Mouse (Mus musculus): Measurements from ENCODE around the gene Impg2. TPM values are rescaled to one million over a fixed set of nuclear protein-coding genes. Genes with fewer than 3 reads are reported as not detected.
A peak's percentile ranks its signal among the peaks of the same experiment; 100 is the strongest.

Gene Impg2
- 0.05 and 0.06 TPM in 2 replicates for polyA plus RNA-seq (2015; fragmentation: Nextera tagmentation; extraction: Ambion mirVana)

DNA sequence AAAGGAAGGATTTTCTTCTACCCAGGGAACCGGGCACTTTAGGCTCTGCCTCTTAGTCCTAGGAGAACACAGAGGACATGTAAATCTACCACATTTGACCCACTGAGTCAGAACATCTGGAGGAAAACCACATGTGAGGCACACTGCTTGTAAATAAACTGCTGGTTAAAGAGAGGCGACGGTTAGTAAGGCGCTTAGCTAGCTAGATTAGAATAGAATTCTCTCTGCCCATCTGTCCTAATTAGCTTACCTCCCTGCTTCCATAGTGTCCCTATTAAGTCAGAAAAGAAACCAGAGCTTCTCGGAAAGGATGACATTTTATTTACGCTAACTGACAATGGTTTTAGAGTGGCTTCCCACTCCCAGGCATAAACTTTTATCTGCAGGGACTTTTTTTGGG, at the start of gene Impg2:
TSS of gene Impg2 (plus strand) at position 263 of the 400 bp plus-strand sequence.
- ATAC-seq: no peak
- Histone ChIP-seq H3K4me1 (ENCODE audit: control insufficient read depth, insufficient read depth, low read length) (no peaks in the 10 kb centered on the region), H3K4me3 (ENCODE audit: low read length) (no peak within 1 kb of the TSS), H3K36me3 (ENCODE audit: control insufficient read depth, insufficient read depth, low read length) (no peaks in the 10 kb centered on the region), H3K4me2 (ENCODE audit: low read depth, low read length) (no peak within 1 kb of the TSS), H3K9ac (ENCODE audit: low read depth, low read length) (no peak within 1 kb of the TSS), H3K9me3 (ENCODE audit: control insufficient read depth, low read length) (no peaks in the 10 kb centered on the region), H3K27me3 (replicated peaks; ENCODE audit: control insufficient read depth, insufficient read depth, low read length) (no peaks in the 10 kb centered on the region), H3K27ac (ENCODE audit: low read length) (no peak within 1 kb of the TSS)
- WGBS: 48% methylated on average over 6 of the region's 6 CpGs

DNA sequence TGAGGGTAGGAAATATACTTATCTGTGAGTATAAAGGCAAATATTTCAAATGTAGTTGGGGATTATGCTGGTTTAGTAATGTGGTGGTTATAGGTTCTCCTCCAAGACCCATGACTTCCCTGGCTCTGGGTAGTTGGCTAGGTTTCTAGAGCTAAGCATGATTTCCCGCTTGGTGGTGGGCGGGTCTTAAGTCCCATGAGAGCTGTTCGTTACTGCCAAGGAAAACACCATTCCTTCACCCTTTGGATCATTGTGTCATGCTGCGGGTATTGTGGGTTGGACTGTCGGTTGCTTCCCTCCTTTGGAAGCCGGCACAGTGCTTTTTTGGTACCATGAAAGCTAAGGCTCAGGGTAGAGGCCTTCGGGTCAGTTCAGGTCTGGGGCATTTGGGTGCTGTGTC, 40.6 kb upstream of the Impg2 start:
- ATAC-seq: no peak
- Histone ChIP-seq H3K4me2 (ENCODE audit: low read depth, low read length) (no peak overlapping the region), H3K36me3 (ENCODE audit: control insufficient read depth, insufficient read depth, low read length) (no peaks in the 10 kb centered on the region), H3K4me3 (ENCODE audit: low read length) (no peak overlapping the region), H3K4me1 (ENCODE audit: control insufficient read depth, insufficient read depth, low read length) (no peaks in the 10 kb centered on the region), H3K27ac (ENCODE audit: low read length) (no peak overlapping the region), H3K9me3 (ENCODE audit: control insufficient read depth, low read length) (no peaks in the 10 kb centered on the region), H3K9ac (ENCODE audit: low read depth, low read length) (no peak overlapping the region), H3K27me3 (replicated peaks; ENCODE audit: control insufficient read depth, insufficient read depth, low read length) (no peaks in the 10 kb centered on the region)
- 91% methylated on average over 7 of the region's 7 CpGs for WGBS

- no peak for ATAC-seq
- no peak overlapping the region for H3K4me3 ChIP-seq (ENCODE audit: low read length)
- no peak overlapping the region for H3K27ac ChIP-seq (ENCODE audit: low read length)
- no peaks in the 10 kb centered on the region for H3K36me3 ChIP-seq (ENCODE audit: control insufficient read depth, insufficient read depth, low read length)
- no peaks in the 10 kb centered on the region for H3K4me1 ChIP-seq (ENCODE audit: control insufficient read depth, insufficient read depth, low read length)
- no peaks in the 10 kb centered on the region for H3K9me3 ChIP-seq (ENCODE audit: control insufficient read depth, low read length)
- H3K4me2 ChIP-seq (ENCODE audit: low read depth, low read length): no peak overlapping the region
- no peaks in the 10 kb centered on the region for H3K27me3 ChIP-seq (replicated peaks; ENCODE audit: control insufficient read depth, insufficient read depth, low read length)
- no peak overlapping the region for H3K9ac ChIP-seq (ENCODE audit: low read depth, low read length)
These were observed 33.9 kb upstream of the Impg2 start for GRCm38 (mm10) chr16:56170247-56170646.

DNA sequence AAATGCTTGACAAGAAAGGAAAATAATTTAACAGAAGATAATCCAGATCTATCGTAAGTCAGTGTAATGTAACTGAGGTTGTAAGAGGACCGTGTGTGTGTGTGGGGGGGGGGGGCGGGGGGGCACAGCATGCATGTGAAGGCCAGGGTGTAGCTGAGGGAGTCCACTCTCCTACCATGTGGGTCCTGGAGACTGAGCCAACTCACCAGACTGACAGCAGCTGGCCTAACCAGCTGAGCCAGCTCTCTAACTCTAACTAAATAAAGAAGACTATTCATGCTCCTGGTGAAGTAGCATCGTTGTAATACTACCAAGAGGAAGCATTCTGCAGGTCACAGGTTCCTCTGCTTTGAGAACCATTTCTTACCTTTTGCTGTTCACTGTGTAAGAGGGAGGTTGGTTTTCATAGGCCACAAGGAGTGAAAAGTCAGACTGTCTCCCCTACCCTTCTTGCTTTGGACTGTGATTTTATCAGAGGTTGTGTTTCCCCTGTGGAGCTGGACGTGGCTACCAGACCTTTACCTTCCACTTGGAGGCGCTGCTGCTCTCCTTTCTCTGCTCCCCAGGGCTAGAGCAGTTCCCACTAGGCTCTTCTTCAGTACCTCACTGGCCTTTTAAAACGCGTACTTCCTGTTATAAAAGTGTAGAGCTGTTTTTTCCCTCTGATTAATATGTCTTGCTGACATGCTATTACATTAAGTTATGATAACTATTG, 28.1 kb upstream of the Impg2 start:
- no peaks in the 10 kb centered on the region for H3K4me1 ChIP-seq (ENCODE audit: control insufficient read depth, insufficient read depth, low read length)
- no peak overlapping the region for H3K4me2 ChIP-seq (ENCODE audit: low read depth, low read length)
- WGBS: 69% methylated on average over 8 of the region's 8 CpGs
- no peak overlapping the region for H3K9ac ChIP-seq (ENCODE audit: low read depth, low read length)
- H3K9me3 ChIP-seq (ENCODE audit: control insufficient read depth, low read length): no peaks in the 10 kb centered on the region
- no peak for ATAC-seq
- H3K4me3 ChIP-seq (ENCODE audit: low read length): no peak overlapping the region
- H3K27ac ChIP-seq (ENCODE audit: low read length): no peak overlapping the region
- H3K36me3 ChIP-seq (ENCODE audit: control insufficient read depth, insufficient read depth, low read length): peaks cover 3% of the 10 kb centered on the region; the same call in 1 of the 2 replicates
- H3K27me3 ChIP-seq (replicated peaks; ENCODE audit: control insufficient read depth, insufficient read depth, low read length): no peaks in the 10 kb centered on the region

- ATAC-seq: no peak
- no peaks in the 10 kb centered on the region for H3K4me1 ChIP-seq (ENCODE audit: control insufficient read depth, insufficient read depth, low read length)
- H3K27me3 ChIP-seq (replicated peaks; ENCODE audit: control insufficient read depth, insufficient read depth, low read length): no peaks in the 10 kb centered on the region
- no peak overlapping the region for H3K4me2 ChIP-seq (ENCODE audit: low read depth, low read length)
- H3K9me3 ChIP-seq (ENCODE audit: control insufficient read depth, low read length): no peaks in the 10 kb centered on the region
- no peak overlapping the region for H3K4me3 ChIP-seq (ENCODE audit: low read length)
- peaks cover 7% of the 10 kb centered on the region for H3K36me3 ChIP-seq (ENCODE audit: control insufficient read depth, insufficient read depth, low read length)
- WGBS: 83% methylated on average over 4 of the region's 4 CpGs
- H3K9ac ChIP-seq (ENCODE audit: low read depth, low read length): no peak overlapping the region
- no peak overlapping the region for H3K27ac ChIP-seq (ENCODE audit: low read length)
These were observed 17.2 kb upstream of the Impg2 start for GRCm38 (mm10) chr16:56186863-56187262.

DNA sequence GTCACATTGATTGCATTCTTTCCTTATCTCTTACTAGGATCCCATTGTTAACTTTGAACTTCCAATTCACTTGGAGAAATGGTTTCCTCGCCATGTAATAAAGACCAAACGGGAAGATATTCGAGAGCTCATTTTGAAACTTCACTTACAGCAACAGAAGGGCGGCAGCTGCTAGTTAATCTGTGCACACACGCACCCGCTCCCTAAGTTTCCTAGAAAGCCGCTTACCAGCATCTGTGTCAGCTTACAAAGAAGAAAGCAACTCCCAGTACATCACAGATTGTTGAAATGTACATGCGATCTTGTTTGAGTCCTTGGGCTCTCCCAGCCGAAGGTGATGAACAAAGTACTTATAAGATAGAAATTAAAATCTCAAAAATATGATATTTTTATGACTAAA, 15.9 kb upstream of the Impg2 start:
- WGBS: 92% methylated on average over 9 of the region's 9 CpGs
- ATAC-seq: no peak
- Histone ChIP-seq H3K36me3 (ENCODE audit: control insufficient read depth, insufficient read depth, low read length) (peaks cover 7% of the 10 kb centered on the region), H3K27me3 (replicated peaks; ENCODE audit: control insufficient read depth, insufficient read depth, low read length) (no peaks in the 10 kb centered on the region), H3K27ac (ENCODE audit: low read length) (no peak overlapping the region), H3K9ac (ENCODE audit: low read depth, low read length) (no peak overlapping the region), H3K9me3 (ENCODE audit: control insufficient read depth, low read length) (no peaks in the 10 kb centered on the region), H3K4me2 (ENCODE audit: low read depth, low read length) (no peak overlapping the region), H3K4me1 (ENCODE audit: control insufficient read depth, insufficient read depth, low read length) (no peaks in the 10 kb centered on the region), H3K4me3 (ENCODE audit: low read length) (no peak overlapping the region)

DNA sequence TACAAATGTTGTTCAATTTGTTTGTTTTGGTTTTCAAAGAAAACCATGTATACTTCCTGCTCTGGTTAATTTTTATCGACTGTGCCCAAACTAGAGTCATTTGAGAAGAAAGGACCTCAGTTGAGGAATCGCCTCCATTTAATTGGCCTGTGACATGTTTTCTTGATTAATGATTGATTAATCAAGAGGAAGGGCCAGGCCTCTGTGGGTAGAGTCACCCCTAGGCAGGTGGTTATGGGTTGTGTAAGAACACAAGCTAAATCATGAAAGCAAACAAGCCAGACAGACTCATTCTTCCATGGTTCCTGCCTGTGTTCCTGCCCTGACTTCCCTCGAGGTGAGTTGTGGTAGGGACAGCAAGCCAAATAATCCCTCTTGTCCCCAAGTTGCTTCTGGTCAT, 8.6 kb downstream of the Impg2 start:
- Histone ChIP-seq H3K9ac (ENCODE audit: low read depth, low read length) (no peak overlapping the region), H3K4me3 (ENCODE audit: low read length) (no peak overlapping the region), H3K4me2 (ENCODE audit: low read depth, low read length) (no peak overlapping the region), H3K4me1 (ENCODE audit: control insufficient read depth, insufficient read depth, low read length) (no peaks in the 10 kb centered on the region), H3K27me3 (replicated peaks; ENCODE audit: control insufficient read depth, insufficient read depth, low read length) (no peaks in the 10 kb centered on the region), H3K9me3 (ENCODE audit: control insufficient read depth, low read length) (no peaks in the 10 kb centered on the region), H3K27ac (ENCODE audit: low read length) (no peak overlapping the region), H3K36me3 (ENCODE audit: control insufficient read depth, insufficient read depth, low read length) (no peaks in the 10 kb centered on the region)
- WGBS: 63% methylated on average over 3 of the region's 3 CpGs
- no peak for ATAC-seq

DNA sequence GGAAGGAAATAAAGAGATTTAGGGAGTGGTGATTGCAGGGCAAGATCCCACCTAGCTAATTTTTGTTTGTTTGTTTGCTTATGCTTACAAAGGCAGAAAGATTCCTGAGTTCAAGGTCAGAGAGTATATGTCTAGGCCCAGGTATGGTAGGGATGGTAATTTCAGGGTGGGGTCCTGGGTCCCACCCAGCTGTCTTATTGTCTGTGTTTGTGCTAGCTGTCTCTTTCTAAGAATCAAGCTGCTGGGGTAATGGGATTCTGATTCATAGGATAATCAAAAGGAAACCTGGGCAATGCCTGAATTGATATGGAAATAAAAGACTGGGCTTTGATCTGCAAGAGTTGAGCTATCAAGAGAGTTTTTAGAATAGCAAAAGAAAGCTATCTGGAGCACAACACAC, 23.6 kb downstream of the Impg2 start:
- Histone ChIP-seq H3K4me3 (ENCODE audit: low read length) (no peak overlapping the region), H3K36me3 (ENCODE audit: control insufficient read depth, insufficient read depth, low read length) (no peaks in the 10 kb centered on the region), H3K9me3 (ENCODE audit: control insufficient read depth, low read length) (no peaks in the 10 kb centered on the region), H3K27me3 (replicated peaks; ENCODE audit: control insufficient read depth, insufficient read depth, low read length) (no peaks in the 10 kb centered on the region), H3K9ac (ENCODE audit: low read depth, low read length) (no peak overlapping the region), H3K4me2 (ENCODE audit: low read depth, low read length) (no peak overlapping the region), H3K27ac (ENCODE audit: low read length) (no peak overlapping the region), H3K4me1 (ENCODE audit: control insufficient read depth, insufficient read depth, low read length) (no peaks in the 10 kb centered on the region)
- no peak for ATAC-seq

GRCm38 (mm10) chr16:56229455-56229854, 25.3 kb downstream of the Impg2 start:
- H3K27ac ChIP-seq (ENCODE audit: low read length): no peak overlapping the region
- no peak overlapping the region for H3K4me3 ChIP-seq (ENCODE audit: low read length)
- H3K9ac ChIP-seq (ENCODE audit: low read depth, low read length): no peak overlapping the region
- H3K36me3 ChIP-seq (ENCODE audit: control insufficient read depth, insufficient read depth, low read length): no peaks in the 10 kb centered on the region
- no peaks in the 10 kb centered on the region for H3K9me3 ChIP-seq (ENCODE audit: control insufficient read depth, low read length)
- no peak overlapping the region for H3K4me2 ChIP-seq (ENCODE audit: low read depth, low read length)
- H3K27me3 ChIP-seq (replicated peaks; ENCODE audit: control insufficient read depth, insufficient read depth, low read length): no peaks in the 10 kb centered on the region
- H3K4me1 ChIP-seq (ENCODE audit: control insufficient read depth, insufficient read depth, low read length): no peaks in the 10 kb centered on the region
- WGBS: 35% methylated on average over 2 of the region's 2 CpGs
- ATAC-seq: peak; percentile 33

- Histone ChIP-seq H3K4me2 (ENCODE audit: low read depth, low read length) (no peak overlapping the region), H3K27me3 (replicated peaks; ENCODE audit: control insufficient read depth, insufficient read depth, low read length) (no peaks in the 10 kb centered on the region), H3K9me3 (ENCODE audit: control insufficient read depth, low read length) (no peaks in the 10 kb centered on the region), H3K9ac (ENCODE audit: low read depth, low read length) (no peak overlapping the region), H3K36me3 (ENCODE audit: control insufficient read depth, insufficient read depth, low read length) (no peaks in the 10 kb centered on the region), H3K27ac (ENCODE audit: low read length) (no peak overlapping the region), H3K4me3 (ENCODE audit: low read length) (no peak overlapping the region), H3K4me1 (ENCODE audit: control insufficient read depth, insufficient read depth, low read length) (no peaks in the 10 kb centered on the region)
- 47% methylated on average over 10 of the region's 10 CpGs for WGBS
- no peak for ATAC-seq
These were observed 27.2 kb downstream of the Impg2 start for GRCm38 (mm10) chr16:56231300-56231699.

Data from intestine, embryonic 16.5 days (tissue).